Mouse (Mus musculus) ES-Bruce4 (cell line): ENCODE measurements at regions not wholly inside any gene's neighbourhood (a gene's known extent, or its start where the extent isn't known, plus 50 kb on each side); places are given as distances from the start of the nearest gene placed in this dataset.

Source experiments
- CTCF ChIP-seq: IDR thresholded peaks from one replicate; pipeline ENCODE4 v1.8.1; 2011; ENCODE audit warnings: low read depth, low read length
- POLR2A ChIP-seq: IDR thresholded peaks from one replicate; pipeline ENCODE4 v1.8.1; 2011; ENCODE audit warnings: low read length; ENCODE audit not compliant: insufficient read depth

DNA sequence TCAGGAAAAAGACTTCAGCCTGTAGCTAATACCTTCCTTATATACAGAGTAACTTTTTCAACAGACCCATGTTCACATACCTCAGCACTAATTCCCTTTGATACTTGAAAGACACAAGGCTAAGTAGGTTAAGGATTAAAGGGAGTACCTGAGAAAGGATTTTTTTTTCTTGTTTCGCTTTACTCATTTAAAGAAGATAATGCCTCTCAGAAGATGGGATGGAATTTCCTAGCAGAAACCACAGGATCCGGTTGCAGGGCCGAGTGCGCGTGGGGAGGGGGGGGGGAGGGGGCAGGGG lies 114.0 kb upstream of the Cpsf6 start:
- no peak for TF ChIP-seq POLR2A
- no peak for TF ChIP-seq CTCF
